Mouse (Mus musculus): Measurements from ENCODE around the gene Klhdc7b. TPM values are rescaled to one million over a fixed set of nuclear protein-coding genes. Genes with fewer than 3 reads are reported as not detected.

Klhdc7b gene
- polyA plus RNA-seq, 1 experiment from 2014 or later = not detected

DNA sequence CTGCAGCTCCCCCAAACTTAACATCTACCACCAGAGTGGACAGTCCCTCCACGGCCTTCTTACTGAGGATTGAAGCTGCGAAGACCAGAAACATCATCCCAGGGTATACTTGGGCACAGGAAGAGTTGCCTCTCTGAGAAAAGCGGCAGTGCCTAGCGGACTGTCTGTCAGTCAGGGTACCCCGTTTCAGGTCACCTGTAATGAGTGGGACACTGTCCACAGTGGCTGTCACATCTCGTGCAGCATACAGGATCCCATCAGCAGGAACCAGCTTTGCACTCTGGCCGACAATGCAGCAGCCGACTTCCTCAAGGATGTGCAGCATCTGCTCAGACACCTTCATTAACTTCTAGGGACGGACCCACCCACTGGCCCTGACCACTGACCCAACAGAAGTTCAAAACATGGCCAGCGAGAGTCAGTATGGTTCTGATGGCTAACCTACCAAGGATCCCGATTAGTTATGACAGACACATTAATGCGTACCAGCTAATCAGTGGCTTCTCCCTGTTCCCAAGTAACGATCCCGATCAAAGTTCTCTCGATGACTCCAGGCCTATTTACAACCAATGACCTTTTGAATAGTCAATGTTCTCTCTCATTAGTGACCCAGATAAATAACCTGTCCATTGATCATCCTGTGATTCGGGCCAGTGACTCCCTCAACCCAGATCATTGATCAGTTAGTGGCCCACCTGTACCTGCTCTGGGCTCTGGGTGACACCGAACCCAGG, 9.7 kb upstream of the Klhdc7b start:
- no peak overlapping the region for H3K4me2 ChIP-seq (ENCODE audit: low read length)
- no peak for ATAC-seq (ENCODE audit: insufficient number of reproducible peaks, insufficient read depth, low FRiP score, low read depth)
- H3K9ac ChIP-seq (ENCODE audit: low read length) = no peak overlapping the region; the same call in 1 of the 2 replicates
- peaks cover 25 to 27% of the 10 kb centered on the region in 2 experiments for H3K4me1 ChIP-seq (ENCODE audit: control insufficient read depth in 2 of 2, insufficient read depth in 2 of 2, low read length in 2 of 2)
- H3K36me3 ChIP-seq (ENCODE audit: control insufficient read depth, insufficient read depth, low read length) = peaks cover 29% of the 10 kb centered on the region
- no peak overlapping the region for H3K27ac ChIP-seq (replicated peaks in 1 of 2; ENCODE audit: control insufficient read depth in 1 of 2, insufficient read depth in 1 of 2, low read depth in 2 of 2, low read length in 2 of 2)
- no peak overlapping the region for H3K4me3 ChIP-seq (ENCODE audit: control insufficient read depth in 1 of 2, insufficient read depth in 1 of 2, low read depth in 1 of 2, low read length in 2 of 2)
- H3K27me3 ChIP-seq (ENCODE audit: control insufficient read depth, insufficient read depth, low read length) = peaks cover 41% of the 10 kb centered on the region
- H3K9me3 ChIP-seq (ENCODE audit: control insufficient read depth, low read length) = no peaks in the 10 kb centered on the region
- WGBS = 93% methylated on average over 17 of the region's 17 CpGs

DNA sequence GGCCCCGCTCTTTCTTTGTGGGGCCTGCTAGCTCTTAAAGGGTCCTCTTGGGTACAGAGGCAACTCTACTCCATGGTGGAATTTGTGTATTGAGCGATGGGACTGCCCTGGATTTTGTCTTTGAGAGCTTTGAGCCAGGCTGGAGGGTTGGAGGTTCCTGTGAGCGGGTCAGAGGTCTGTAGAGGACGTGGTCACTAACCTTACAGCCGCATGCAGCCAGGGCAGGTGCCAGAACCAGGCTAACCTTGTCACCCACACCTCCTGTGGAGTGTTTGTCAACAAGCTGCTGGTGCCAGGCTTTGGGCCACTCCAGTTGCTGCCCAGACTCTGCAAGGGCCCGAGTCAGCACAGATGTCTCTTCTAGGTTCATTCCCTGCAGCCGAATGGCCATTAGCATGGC, 8.7 kb upstream of the Klhdc7b start:
- Histone ChIP-seq H3K36me3 (ENCODE audit: control insufficient read depth, insufficient read depth, low read length) (peaks cover 18% of the 10 kb centered on the region), H3K27ac (replicated peaks in 1 of 2; ENCODE audit: control insufficient read depth in 1 of 2, insufficient read depth in 1 of 2, low read depth in 2 of 2, low read length in 2 of 2) (no peak overlapping the region), H3K9ac (ENCODE audit: low read length) (no peak overlapping the region), H3K4me1 (ENCODE audit: control insufficient read depth in 2 of 2, insufficient read depth in 2 of 2, low read length in 2 of 2) (peaks cover 25 to 27% of the 10 kb centered on the region in 2 experiments), H3K4me2 (ENCODE audit: low read length) (no peak overlapping the region), H3K9me3 (ENCODE audit: control insufficient read depth, low read length) (no peaks in the 10 kb centered on the region), H3K4me3 (ENCODE audit: control insufficient read depth in 1 of 2, insufficient read depth in 1 of 2, low read depth in 1 of 2, low read length in 2 of 2) (no peak overlapping the region), H3K27me3 (ENCODE audit: control insufficient read depth, insufficient read depth, low read length) (peaks cover 47% of the 10 kb centered on the region)
- ATAC-seq (ENCODE audit: insufficient number of reproducible peaks, insufficient read depth, low FRiP score, low read depth) = no peak
- 73% methylated on average over 7 of the region's 7 CpGs for WGBS

DNA sequence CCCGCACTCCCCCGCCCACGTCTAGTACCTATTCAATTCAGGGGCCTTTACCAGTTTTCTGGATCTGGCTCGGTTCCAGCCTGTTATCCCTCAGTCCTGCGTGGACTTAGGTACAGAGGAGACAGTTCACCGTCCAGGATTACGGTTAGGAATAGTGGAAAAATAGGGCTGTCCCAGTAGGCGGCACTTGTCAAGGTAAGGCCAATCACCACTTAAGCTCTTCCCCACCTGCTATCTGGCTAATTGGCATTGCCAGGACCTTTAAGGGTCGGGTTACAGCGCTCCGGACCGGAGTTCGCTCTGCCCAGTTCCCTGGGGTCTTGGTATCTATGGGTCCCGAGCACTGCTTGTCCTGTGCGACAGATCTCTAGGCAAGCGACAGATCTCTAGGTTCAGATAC, 7.8 kb upstream of the Klhdc7b start, which contains the start of gene Tymp:
Gene Tymp, minus strand, starts transcription at position 83 of the 400 bp plus-strand sequence.
- Histone ChIP-seq H3K27me3 (ENCODE audit: control insufficient read depth, insufficient read depth, low read length) (peaks cover 51% of the 10 kb centered on the region), H3K4me3 (ENCODE audit: control insufficient read depth in 1 of 2, insufficient read depth in 1 of 2, low read depth in 1 of 2, low read length in 2 of 2) (peak within 1 kb of the TSS in 1 of 2 experiments; percentile 14; a peak in 1 of 4 replicates), H3K9ac (ENCODE audit: low read length) (no peak within 1 kb of the TSS), H3K36me3 (ENCODE audit: control insufficient read depth, insufficient read depth, low read length) (peaks cover 9% of the 10 kb centered on the region), H3K4me1 (ENCODE audit: control insufficient read depth in 2 of 2, insufficient read depth in 2 of 2, low read length in 2 of 2) (peaks cover 25 to 27% of the 10 kb centered on the region in 2 experiments), H3K4me2 (ENCODE audit: low read length) (peak within 1 kb of the TSS; percentile 91), H3K27ac (replicated peaks in 1 of 2; ENCODE audit: control insufficient read depth in 1 of 2, insufficient read depth in 1 of 2, low read depth in 2 of 2, low read length in 2 of 2) (no peak within 1 kb of the TSS), H3K9me3 (ENCODE audit: control insufficient read depth, low read length) (no peaks in the 10 kb centered on the region)
- WGBS = 29% methylated on average over 16 of the region's 16 CpGs
- no peak for ATAC-seq (ENCODE audit: insufficient number of reproducible peaks, insufficient read depth, low FRiP score, low read depth)

DNA sequence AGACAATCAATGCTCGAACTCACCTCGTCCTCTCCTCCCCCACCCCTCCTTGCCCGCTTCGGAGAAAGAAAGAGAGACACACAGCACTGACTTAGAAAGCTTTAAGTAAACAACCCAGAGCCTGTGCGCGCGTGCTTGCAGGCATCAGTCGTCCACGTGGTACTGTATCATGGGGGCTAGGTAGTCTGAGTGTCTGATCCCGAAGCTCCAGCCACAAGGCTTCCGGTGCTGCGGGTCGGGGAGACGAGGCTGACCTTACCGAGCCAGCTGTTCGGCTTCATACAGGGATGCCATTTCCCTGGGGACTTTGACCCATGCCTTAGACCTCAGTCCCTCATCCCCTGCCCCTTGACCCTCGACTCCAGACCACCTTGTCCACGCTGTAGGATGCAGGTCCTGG, 7.4 kb upstream of the Klhdc7b start:
- Histone ChIP-seq H3K9me3 (ENCODE audit: control insufficient read depth, low read length) (no peaks in the 10 kb centered on the region), H3K4me2 (ENCODE audit: low read length) (peak overlapping the region; percentile 31), H3K36me3 (ENCODE audit: control insufficient read depth, insufficient read depth, low read length) (peaks cover 5% of the 10 kb centered on the region), H3K27ac (replicated peaks in 1 of 2; ENCODE audit: control insufficient read depth in 1 of 2, insufficient read depth in 1 of 2, low read depth in 2 of 2, low read length in 2 of 2) (no peak overlapping the region), H3K27me3 (ENCODE audit: control insufficient read depth, insufficient read depth, low read length) (peaks cover 52% of the 10 kb centered on the region), H3K4me1 (ENCODE audit: control insufficient read depth in 2 of 2, insufficient read depth in 2 of 2, low read length in 2 of 2) (peaks cover 25 to 26% of the 10 kb centered on the region in 2 experiments), H3K9ac (ENCODE audit: low read length) (no peak overlapping the region), H3K4me3 (ENCODE audit: control insufficient read depth in 1 of 2, insufficient read depth in 1 of 2, low read depth in 1 of 2, low read length in 2 of 2) (peak overlapping the region in 1 of 2 experiments; percentile 14; a peak in 1 of 4 replicates)
- WGBS = 3% methylated on average over 18 of the region's 18 CpGs
- no peak for ATAC-seq (ENCODE audit: insufficient number of reproducible peaks, insufficient read depth, low FRiP score, low read depth)

DNA sequence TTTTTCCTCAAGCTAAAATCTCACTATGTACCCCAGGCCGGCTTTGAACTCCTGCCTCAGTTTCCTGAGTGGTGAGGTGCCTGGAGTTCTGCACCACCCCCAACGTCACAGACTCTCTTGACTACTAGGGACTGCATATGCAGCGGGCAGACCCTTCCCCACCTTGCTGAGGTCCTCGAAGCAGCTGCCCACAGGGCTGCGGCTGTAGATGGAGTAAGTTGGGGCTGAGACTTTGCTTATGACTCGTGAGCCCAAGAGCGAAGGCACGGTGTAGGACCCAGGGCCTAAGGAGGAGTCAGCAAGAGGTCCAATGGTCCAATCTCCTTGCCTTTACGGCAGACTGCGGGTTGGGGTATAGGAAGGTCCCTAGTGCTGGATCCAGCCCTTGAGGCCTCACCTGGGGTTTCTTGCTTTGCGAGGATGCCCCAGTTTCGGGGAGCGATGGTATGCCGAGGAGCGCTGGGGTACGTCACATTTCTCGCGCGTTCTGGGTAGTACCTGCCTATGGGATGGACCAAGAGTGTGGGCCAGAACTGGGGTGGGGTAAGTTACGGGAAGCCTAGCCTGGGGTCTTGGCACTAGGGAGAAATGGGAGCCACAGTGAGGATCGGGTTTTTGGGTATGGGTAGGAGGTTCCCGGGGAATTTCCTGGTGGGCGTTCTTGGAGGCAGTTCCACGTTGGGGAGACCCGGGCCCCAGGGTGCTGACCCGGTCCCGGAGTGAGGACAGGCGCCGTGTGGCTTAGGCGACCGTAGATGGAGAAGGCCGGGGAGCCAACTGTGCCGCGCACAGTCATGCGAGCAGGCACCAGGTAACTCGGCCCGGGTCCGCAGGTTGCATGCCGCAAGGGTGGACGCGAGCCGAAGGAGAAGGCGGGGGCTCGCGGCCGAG, 6.5 kb upstream of the Klhdc7b start:
- WGBS = 14% methylated on average over 46 of the region's 46 CpGs
- Histone ChIP-seq H3K27me3 (ENCODE audit: control insufficient read depth, insufficient read depth, low read length) (peaks cover 57% of the 10 kb centered on the region), H3K9me3 (ENCODE audit: control insufficient read depth, low read length) (no peaks in the 10 kb centered on the region), H3K9ac (ENCODE audit: low read length) (peak overlapping the region; percentile 65), H3K27ac (replicated peaks in 1 of 2; ENCODE audit: control insufficient read depth in 1 of 2, insufficient read depth in 1 of 2, low read depth in 2 of 2, low read length in 2 of 2) (no peak overlapping the region), H3K4me3 (ENCODE audit: control insufficient read depth in 1 of 2, insufficient read depth in 1 of 2, low read depth in 1 of 2, low read length in 2 of 2) (peak overlapping the region; percentile 45 to 49), H3K4me1 (ENCODE audit: control insufficient read depth in 2 of 2, insufficient read depth in 2 of 2, low read length in 2 of 2) (peaks cover 18 to 25% of the 10 kb centered on the region in 2 experiments), H3K4me2 (ENCODE audit: low read length) (peak overlapping the region; percentile 91), H3K36me3 (ENCODE audit: control insufficient read depth, insufficient read depth, low read length) (no peaks in the 10 kb centered on the region)
- ATAC-seq (ENCODE audit: insufficient number of reproducible peaks, insufficient read depth, low FRiP score, low read depth) = no peak

DNA sequence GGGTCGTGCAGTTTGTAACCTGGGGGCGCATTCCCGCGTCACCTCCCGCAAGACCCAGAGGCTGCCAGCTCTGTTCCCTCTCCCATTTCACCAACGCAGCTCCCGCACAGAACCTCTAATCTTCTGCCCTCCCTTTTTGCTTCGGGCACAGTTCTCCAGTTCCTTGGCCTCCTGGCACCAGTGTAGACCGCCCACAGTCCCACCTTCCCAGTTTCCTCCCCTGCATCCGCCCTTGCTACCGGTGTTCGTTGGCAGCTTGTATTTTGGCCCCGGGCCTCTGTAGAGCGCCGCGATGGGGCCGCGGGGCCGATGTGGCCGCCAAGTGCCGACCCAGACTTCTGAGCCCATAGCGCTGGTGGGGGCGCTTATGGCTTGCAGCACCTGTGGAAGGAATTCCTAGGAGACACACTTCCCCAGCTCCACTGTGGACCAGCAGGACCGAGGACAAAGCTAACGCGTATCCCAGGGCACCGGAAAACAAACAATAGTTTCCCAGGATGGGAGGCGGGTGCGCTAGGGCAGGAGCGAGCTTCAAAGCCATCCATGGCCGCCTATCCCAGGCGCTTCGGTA, 5.8 kb upstream of the Klhdc7b start, which contains the start of gene Odf3b:
Gene Odf3b, minus strand, starts transcription at position 452 of the 571 bp plus-strand sequence.
- H3K4me2 ChIP-seq (ENCODE audit: low read length) = peak within 1 kb of the TSS; percentile 91
- no peaks in the 10 kb centered on the region for H3K9me3 ChIP-seq (ENCODE audit: control insufficient read depth, low read length)
- H3K27me3 ChIP-seq (ENCODE audit: control insufficient read depth, insufficient read depth, low read length) = peaks cover 57% of the 10 kb centered on the region
- ATAC-seq (ENCODE audit: insufficient number of reproducible peaks, insufficient read depth, low FRiP score, low read depth) = no peak
- H3K27ac ChIP-seq (replicated peaks in 1 of 2; ENCODE audit: control insufficient read depth in 1 of 2, insufficient read depth in 1 of 2, low read depth in 2 of 2, low read length in 2 of 2) = no peak within 1 kb of the TSS
- peak within 1 kb of the TSS; percentile 65 for H3K9ac ChIP-seq (ENCODE audit: low read length)
- H3K4me3 ChIP-seq (ENCODE audit: control insufficient read depth in 1 of 2, insufficient read depth in 1 of 2, low read depth in 1 of 2, low read length in 2 of 2) = peak within 1 kb of the TSS; percentile 45 to 49
- H3K36me3 ChIP-seq (ENCODE audit: control insufficient read depth, insufficient read depth, low read length) = no peaks in the 10 kb centered on the region
- peaks cover 17 to 25% of the 10 kb centered on the region in 2 experiments for H3K4me1 ChIP-seq (ENCODE audit: control insufficient read depth in 2 of 2, insufficient read depth in 2 of 2, low read length in 2 of 2)
- WGBS = under 1% methylated on average over 33 of the region's 33 CpGs

DNA sequence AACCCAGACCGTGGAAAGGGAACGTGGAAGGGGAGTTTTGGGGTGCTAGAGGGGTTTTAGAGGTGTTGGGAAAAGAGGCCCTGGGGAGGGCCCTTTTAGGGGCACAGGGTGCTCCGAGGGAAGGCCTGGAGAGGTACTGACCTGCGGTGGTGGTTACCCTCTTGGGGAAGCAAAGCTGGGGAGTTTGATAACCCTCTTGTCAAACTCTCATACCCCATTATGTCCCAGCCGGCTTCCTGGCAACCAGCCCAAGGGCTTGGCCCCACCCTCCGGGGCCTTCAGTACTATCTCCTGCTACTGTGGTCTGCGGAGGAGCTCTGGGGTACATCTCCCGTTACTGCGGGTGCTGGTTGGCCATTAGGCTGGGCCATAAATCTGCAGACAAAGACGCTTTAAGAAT, 5.3 kb upstream of the Klhdc7b start:
- Histone ChIP-seq H3K4me1 (ENCODE audit: control insufficient read depth in 2 of 2, insufficient read depth in 2 of 2, low read length in 2 of 2) (peaks cover 13 to 21% of the 10 kb centered on the region in 2 experiments), H3K9me3 (ENCODE audit: control insufficient read depth, low read length) (no peaks in the 10 kb centered on the region), H3K27me3 (ENCODE audit: control insufficient read depth, insufficient read depth, low read length) (peaks cover 57% of the 10 kb centered on the region), H3K27ac (replicated peaks in 1 of 2; ENCODE audit: control insufficient read depth in 1 of 2, insufficient read depth in 1 of 2, low read depth in 2 of 2, low read length in 2 of 2) (no peak overlapping the region), H3K36me3 (ENCODE audit: control insufficient read depth, insufficient read depth, low read length) (no peaks in the 10 kb centered on the region), H3K4me2 (ENCODE audit: low read length) (peak overlapping the region; percentile 91), H3K4me3 (ENCODE audit: control insufficient read depth in 1 of 2, insufficient read depth in 1 of 2, low read depth in 1 of 2, low read length in 2 of 2) (peak overlapping the region; percentile 45 to 49), H3K9ac (ENCODE audit: low read length) (peak overlapping the region; percentile 65)
- no peak for ATAC-seq (ENCODE audit: insufficient number of reproducible peaks, insufficient read depth, low FRiP score, low read depth)
- 12% methylated on average over 10 of the region's 10 CpGs for WGBS
